Mouse (Mus musculus): ENCODE data around the gene Tifa. TPM values are rescaled to one million over a fixed set of nuclear protein-coding genes. Genes with fewer than 3 reads are reported as not detected.

Gene Tifa
- total and polyA plus RNA-seq, 2 experiments = 12.5 to 24.8 TPM

- H3K9ac ChIP-seq (ENCODE audit: low read depth, low read length) = no peak overlapping the region
- H3K4me1 ChIP-seq (ENCODE audit: control insufficient read depth, insufficient read depth, low read length) = no peaks in the 10 kb centered on the region
- H3K4me3 ChIP-seq (ENCODE audit: insufficient read depth, low read depth, low read length) = no peak overlapping the region
- no peak overlapping the region for H3K27ac ChIP-seq (replicated peaks; ENCODE audit: insufficient read depth, low read depth, low read length)
- no peak for TF ChIP-seq CTCF (IDR thresholded peaks at IDR 0.05; ENCODE audit: low read depth, low read length)
- TF ChIP-seq POLR2A (IDR thresholded peaks at IDR 0.05; ENCODE audit: extremely low read depth, insufficient read depth, low read length) = no peak
- WGBS = 87% methylated on average over 5 of the region's 5 CpGs
- H3K79me2 ChIP-seq (ENCODE audit: control insufficient read depth, insufficient read depth, low read length) = no peaks in the 10 kb centered on the region
- no peaks in the 10 kb centered on the region for H3K36me3 ChIP-seq (ENCODE audit: control insufficient read depth, insufficient read depth, low read length)
- no peak for DNase-seq (ENCODE audit: extremely low read depth, low read depth, low spot score)
- H3K27me3 ChIP-seq (ENCODE audit: control insufficient read depth, insufficient read depth, low read length) = no peaks in the 10 kb centered on the region
These were observed 60.3 kb downstream of the Tifa start for GRCm38 (mm10) chr3:127849922-127850321.

GRCm38 (mm10) chr3:127850776-127851646 lies 61.4 kb downstream of the Tifa start:
- no peak for DNase-seq (ENCODE audit: extremely low read depth, low read depth, low spot score)
- H3K79me2 ChIP-seq (ENCODE audit: control insufficient read depth, insufficient read depth, low read length) = no peaks in the 10 kb centered on the region
- TF ChIP-seq POLR2A (IDR thresholded peaks at IDR 0.05; ENCODE audit: extremely low read depth, insufficient read depth, low read length) = no peak
- no peak for TF ChIP-seq CTCF (IDR thresholded peaks at IDR 0.05; ENCODE audit: low read depth, low read length)
- H3K36me3 ChIP-seq (ENCODE audit: control insufficient read depth, insufficient read depth, low read length) = no peaks in the 10 kb centered on the region
- H3K27me3 ChIP-seq (ENCODE audit: control insufficient read depth, insufficient read depth, low read length) = no peaks in the 10 kb centered on the region
- no peaks in the 10 kb centered on the region for H3K4me1 ChIP-seq (ENCODE audit: control insufficient read depth, insufficient read depth, low read length)
- no peak overlapping the region for H3K9ac ChIP-seq (ENCODE audit: low read depth, low read length)
- H3K27ac ChIP-seq (replicated peaks; ENCODE audit: insufficient read depth, low read depth, low read length) = no peak overlapping the region
- no peak overlapping the region for H3K4me3 ChIP-seq (ENCODE audit: insufficient read depth, low read depth, low read length)
- 81% methylated on average over 9 of the region's 9 CpGs for WGBS

- Histone ChIP-seq H3K79me2 (ENCODE audit: control insufficient read depth, insufficient read depth, low read length) (no peaks in the 10 kb centered on the region), H3K4me1 (ENCODE audit: control insufficient read depth, insufficient read depth, low read length) (no peaks in the 10 kb centered on the region), H3K36me3 (ENCODE audit: control insufficient read depth, insufficient read depth, low read length) (no peaks in the 10 kb centered on the region), H3K27ac (replicated peaks; ENCODE audit: insufficient read depth, low read depth, low read length) (no peak overlapping the region), H3K4me3 (ENCODE audit: insufficient read depth, low read depth, low read length) (no peak overlapping the region), H3K9ac (ENCODE audit: low read depth, low read length) (no peak overlapping the region), H3K27me3 (ENCODE audit: control insufficient read depth, insufficient read depth, low read length) (no peaks in the 10 kb centered on the region)
- no peak for DNase-seq (ENCODE audit: extremely low read depth, low read depth, low spot score)
- WGBS = 77% methylated on average over 9 of the region's 9 CpGs
- TF ChIP-seq CTCF (IDR thresholded peaks at IDR 0.05; ENCODE audit: low read depth, low read length) (no peak), POLR2A (IDR thresholded peaks at IDR 0.05; ENCODE audit: extremely low read depth, insufficient read depth, low read length) (no peak)
These were observed 63.1 kb downstream of the Tifa start for GRCm38 (mm10) chr3:127852722-127853121.

- peak; percentile 69 for DNase-seq (ENCODE audit: extremely low read depth, low read depth, low spot score)
- no peaks in the 10 kb centered on the region for H3K36me3 ChIP-seq (ENCODE audit: control insufficient read depth, insufficient read depth, low read length)
- no peaks in the 10 kb centered on the region for H3K27me3 ChIP-seq (ENCODE audit: control insufficient read depth, insufficient read depth, low read length)
- H3K4me3 ChIP-seq (ENCODE audit: insufficient read depth, low read depth, low read length) = no peak overlapping the region
- no peaks in the 10 kb centered on the region for H3K4me1 ChIP-seq (ENCODE audit: control insufficient read depth, insufficient read depth, low read length)
- H3K27ac ChIP-seq (replicated peaks; ENCODE audit: insufficient read depth, low read depth, low read length) = no peak overlapping the region
- 42% methylated on average over 15 of the region's 15 CpGs for WGBS
- no peak overlapping the region for H3K9ac ChIP-seq (ENCODE audit: low read depth, low read length)
- H3K79me2 ChIP-seq (ENCODE audit: control insufficient read depth, insufficient read depth, low read length) = no peaks in the 10 kb centered on the region
- TF ChIP-seq CTCF (IDR thresholded peaks at IDR 0.05; ENCODE audit: low read depth, low read length) (peak; percentile 78), POLR2A (IDR thresholded peaks at IDR 0.05; ENCODE audit: extremely low read depth, insufficient read depth, low read length) (no peak)
These were observed 64.0 kb downstream of the Tifa start for GRCm38 (mm10) chr3:127853431-127854206.

GRCm38 (mm10) chr3:127861340-127861739 lies 71.7 kb downstream of the Tifa start:
- H3K79me2 ChIP-seq (ENCODE audit: control insufficient read depth, insufficient read depth, low read length) = no peaks in the 10 kb centered on the region
- H3K9ac ChIP-seq (ENCODE audit: low read depth, low read length) = no peak overlapping the region
- TF ChIP-seq POLR2A (IDR thresholded peaks at IDR 0.05; ENCODE audit: extremely low read depth, insufficient read depth, low read length) = no peak
- TF ChIP-seq CTCF (IDR thresholded peaks at IDR 0.05; ENCODE audit: low read depth, low read length) = no peak
- no peak overlapping the region for H3K4me3 ChIP-seq (ENCODE audit: insufficient read depth, low read depth, low read length)
- H3K27ac ChIP-seq (replicated peaks; ENCODE audit: insufficient read depth, low read depth, low read length) = no peak overlapping the region
- H3K27me3 ChIP-seq (ENCODE audit: control insufficient read depth, insufficient read depth, low read length) = no peaks in the 10 kb centered on the region
- 90% methylated on average over 11 of the region's 11 CpGs for WGBS
- H3K36me3 ChIP-seq (ENCODE audit: control insufficient read depth, insufficient read depth, low read length) = no peaks in the 10 kb centered on the region
- DNase-seq (ENCODE audit: extremely low read depth, low read depth, low spot score) = no peak
- no peaks in the 10 kb centered on the region for H3K4me1 ChIP-seq (ENCODE audit: control insufficient read depth, insufficient read depth, low read length)

All from liver, adult 2 months (tissue).